Mouse (Mus musculus) kidney, embryonic 14.5 days (tissue): ENCODE results near the gene Pyroxd2. TPM values are rescaled to one million over a fixed set of nuclear protein-coding genes. Genes with fewer than 3 reads are reported as not detected.
A peak's percentile ranks its signal among the peaks of the same experiment; 100 is the strongest.

Experiments
- ATAC-seq: fragments of 200-750 bp; cut with Nextera tagmentation; 2 replicates; pipeline ENCODE4 v1.8.0; 2017; ENCODE audit warnings: moderate number of reproducible peaks, mild to moderate bottlenecking, moderate TSS enrichment, moderate library complexity; ENCODE audit not compliant: low FRiP score, low TSS enrichment
- H3K27ac ChIP-seq: fragments of 300-500 bp; sonication (generic); 2 replicates; pipeline ENCODE4 v1.5.1; 2014; ENCODE audit warnings: low read depth, mild to moderate bottlenecking, low read length, moderate library complexity, mixed read lengths
- H3K27me3 ChIP-seq: fragments of 300-500 bp; sonication (generic); 2 replicates; pipeline ENCODE4 v1.6.1; 2014; ENCODE audit warnings: mild to moderate bottlenecking, low read length; ENCODE audit not compliant: control insufficient read depth, insufficient read depth
- H3K36me3 ChIP-seq: fragments of 300-500 bp; sonication (generic); 2 replicates; pipeline ENCODE4 v1.6.1; 2014; ENCODE audit warnings: low read length, mixed read lengths; ENCODE audit not compliant: control insufficient read depth, insufficient read depth
- H3K4me1 ChIP-seq: fragments of 300-500 bp; sonication (generic); 2 replicates; pipeline ENCODE4 v1.6.1; 2014; ENCODE audit warnings: low read length, mixed read lengths; ENCODE audit not compliant: control insufficient read depth, insufficient read depth
- H3K4me2 ChIP-seq: fragments of 300-500 bp; sonication (generic); replicated peaks from 2 replicates; pipeline ENCODE4 v1.6.1; 2014; ENCODE audit warnings: low read depth, mild to moderate bottlenecking, low read length
- H3K4me3 ChIP-seq: fragments of 300-500 bp; sonication (generic); 2 replicates; pipeline ENCODE4 v1.5.1; 2014; ENCODE audit warnings: mild to moderate bottlenecking, low read length
- H3K9ac ChIP-seq: fragments of 300-500 bp; sonication (generic); 2 replicates; pipeline ENCODE4 v1.6.1; 2014; ENCODE audit warnings: low read depth, mild to moderate bottlenecking, low read length, moderate library complexity
- H3K9me3 ChIP-seq: fragments of 300-500 bp; sonication (generic); 2 replicates; pipeline ENCODE4 v1.6.1; 2016; ENCODE audit warnings: low read length; ENCODE audit not compliant: control insufficient read depth
- WGBS: fragments of 180-500 bp; shearing (Covaris S2); extraction: QIAGEN DNeasy Blood & Tissue Kit; methylation state at CpG from one replicate; pipeline ENCODE4 v1.1.7; 2014; 5-methylcytosine and 5-hydroxymethylcytosine counted together
- polyA plus RNA-seq: library from polyadenylated mRNA; unstranded; fragments of >200 nt; fragmentation: Nextera tagmentation; extraction: Ambion mirVana; gene quantifications from 2 replicates; pipeline ENCODE4 v1.2.1, GENCODE M21; 2014

Gene Pyroxd2
- polyA plus RNA-seq, 1 experiment from 2014 or later: 3.0 TPM

DNA sequence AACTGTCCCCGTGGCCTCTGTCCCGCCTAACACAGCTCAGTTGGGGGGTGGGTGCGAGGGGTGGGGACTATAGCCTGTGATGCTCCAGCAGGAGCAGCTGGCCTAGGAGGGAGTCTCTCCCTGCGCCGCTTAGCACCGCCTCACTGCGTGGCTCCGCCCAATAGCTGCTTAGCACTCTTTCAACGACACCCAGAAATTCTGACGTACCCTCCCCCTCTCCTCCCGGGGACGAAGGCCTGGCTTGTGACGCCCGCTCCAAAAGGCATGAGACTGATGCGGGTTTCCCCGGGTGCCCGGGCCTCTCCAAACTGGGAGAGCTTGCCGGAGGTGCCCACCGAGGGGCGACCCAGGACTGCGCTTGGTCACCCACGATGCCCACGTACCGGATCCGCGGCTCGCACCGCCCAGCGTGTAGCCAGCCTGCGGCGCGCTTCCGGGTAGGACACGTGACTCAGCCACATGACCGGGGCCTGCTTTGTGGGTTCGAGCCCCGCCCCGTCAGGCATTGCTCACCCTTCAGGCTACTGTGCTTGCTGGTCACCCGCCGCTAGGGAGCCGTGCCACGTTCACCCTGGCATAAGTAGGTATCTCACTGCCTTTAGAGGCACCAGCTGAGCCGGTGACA, 27.1 kb upstream of the Pyroxd2 start, which contains the start of gene Hps1:
Gene Hps1, minus strand, starts transcription at position 448 of the 625 bp plus-strand sequence.
- ATAC-seq: peak; percentile 98
- WGBS: under 1% methylated on average over 41 of the region's 43 CpGs
- H3K27me3 ChIP-seq: no peaks in the 10 kb centered on the region
- H3K27ac ChIP-seq: peak within 1 kb of the TSS; percentile 55
- H3K4me1 ChIP-seq: 0 out of 2 replicates have a peak, but pooled peaks cover 4% of the 10 kb centered on the region
- H3K9me3 ChIP-seq: no peaks in the 10 kb centered on the region
- peak within 1 kb of the TSS; percentile 47 for H3K9ac ChIP-seq
- peak within 1 kb of the TSS; percentile 45 for H3K4me3 ChIP-seq
- peak within 1 kb of the TSS; percentile 75 for H3K4me2 ChIP-seq
- H3K36me3 ChIP-seq: no peaks in the 10 kb centered on the region

DNA sequence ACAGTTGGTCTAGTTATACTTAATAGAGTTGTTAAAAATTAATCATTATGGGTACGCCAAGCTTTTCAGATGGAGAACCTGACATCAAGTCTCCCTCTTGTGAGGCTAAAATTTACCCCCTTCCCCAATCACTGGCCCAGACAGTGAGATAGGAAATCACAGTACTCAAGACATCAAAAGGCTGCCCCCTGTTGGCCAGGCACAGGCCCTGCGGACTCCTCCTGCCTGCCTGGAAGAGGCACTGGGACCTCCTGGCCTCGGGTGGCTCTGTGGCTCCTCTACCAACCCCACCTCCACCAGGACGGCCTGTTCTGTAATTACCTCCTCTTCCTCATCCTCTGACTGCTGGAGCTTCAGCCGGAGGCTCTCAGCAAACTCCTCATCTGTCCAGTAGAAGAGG, 25.2 kb upstream of the Pyroxd2 start:
- Histone ChIP-seq H3K4me2 (no peak overlapping the region), H3K9ac (no peak overlapping the region)

DNA sequence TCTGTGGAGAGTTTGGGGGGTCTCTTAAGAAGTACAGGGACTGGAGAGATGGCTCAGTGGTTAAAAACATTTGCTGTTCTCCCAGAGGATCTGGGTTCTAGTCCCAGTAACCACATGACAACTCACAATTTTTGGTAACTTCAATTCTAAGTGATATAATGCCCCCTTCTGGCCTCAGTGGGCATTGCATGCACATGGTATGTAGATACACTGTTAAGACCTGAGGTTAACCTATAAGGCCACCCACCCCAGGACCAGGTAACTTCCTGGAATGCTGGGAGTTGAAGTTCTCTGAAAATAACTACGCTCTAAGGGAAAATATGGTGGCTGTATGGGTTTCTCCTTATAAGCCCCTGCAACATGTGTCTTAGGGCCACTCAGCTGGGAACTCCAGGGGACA, 24.2 kb upstream of the Pyroxd2 start:
- Histone ChIP-seq H3K4me3 (no peak overlapping the region), H3K4me2 (no peak overlapping the region), H3K36me3 (no peaks in the 10 kb centered on the region), H3K9ac (no peak overlapping the region), H3K27me3 (no peaks in the 10 kb centered on the region), H3K9me3 (no peaks in the 10 kb centered on the region), H3K4me1 (0 out of 2 replicates have a peak, but pooled peaks cover 4% of the 10 kb centered on the region), H3K27ac (no peak overlapping the region)
- ATAC-seq: no peak
- 97% methylated on average over 1 of the region's 1 CpGs for WGBS

More for the DNA sequence above, 25.2 kb upstream of the Pyroxd2 start:
- Histone ChIP-seq H3K27me3 (no peaks in the 10 kb centered on the region), H3K9me3 (no peaks in the 10 kb centered on the region), H3K4me3 (no peak overlapping the region), H3K36me3 (no peaks in the 10 kb centered on the region), H3K4me1 (0 out of 2 replicates have a peak, but pooled peaks cover 4% of the 10 kb centered on the region), H3K27ac (no peak overlapping the region)
- ATAC-seq: no peak
- 72% methylated on average over 5 of the region's 5 CpGs for WGBS

DNA sequence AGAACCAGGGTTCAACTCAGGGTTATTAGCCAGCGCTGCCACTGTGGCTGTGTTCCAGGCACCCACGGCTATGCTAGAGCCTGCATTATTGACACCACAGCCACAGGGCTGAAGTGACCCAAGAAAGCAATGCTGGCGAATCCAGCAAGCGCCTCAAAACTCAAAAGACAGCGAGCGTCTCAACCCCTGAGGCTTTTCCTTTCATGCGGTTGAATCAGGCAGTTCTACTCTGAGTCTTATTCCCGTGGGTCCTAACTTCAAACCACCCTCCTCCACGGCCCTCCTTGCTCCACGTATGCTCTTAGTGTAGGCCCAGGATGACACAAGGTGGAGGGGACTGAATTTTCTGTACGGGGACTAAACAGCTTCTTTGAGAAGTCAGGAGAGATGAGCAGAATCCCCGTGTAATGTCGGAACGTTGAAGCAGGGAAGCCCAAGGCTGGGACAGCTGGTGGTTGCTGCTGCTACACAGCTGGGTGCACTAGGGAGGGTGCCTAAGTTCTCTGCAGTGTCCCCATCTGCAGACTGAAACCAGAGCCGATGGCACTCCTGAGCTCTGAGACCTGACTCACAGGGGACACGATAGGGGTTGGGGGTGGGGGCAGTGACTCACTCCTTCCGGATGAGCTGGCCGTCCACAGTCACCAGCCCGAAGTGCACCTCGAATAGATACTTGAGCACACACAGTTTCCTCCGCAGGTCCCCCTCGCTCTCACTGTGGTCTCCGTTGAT, 17.7 kb upstream of the Pyroxd2 start:
- 74% methylated on average over 23 of the region's 23 CpGs for WGBS
- 0 out of 2 replicates have a peak, but pooled peaks cover 6% of the 10 kb centered on the region for H3K4me1 ChIP-seq
- no peaks in the 10 kb centered on the region for H3K36me3 ChIP-seq
- H3K27ac ChIP-seq: no peak overlapping the region
- ATAC-seq: 0 out of 2 replicates have a peak, but pooled peaks have one; percentile 61
- no peaks in the 10 kb centered on the region for H3K27me3 ChIP-seq
- H3K9me3 ChIP-seq: no peaks in the 10 kb centered on the region
- no peak overlapping the region for H3K4me2 ChIP-seq
- no peak overlapping the region for H3K4me3 ChIP-seq
- no peak overlapping the region for H3K9ac ChIP-seq

DNA sequence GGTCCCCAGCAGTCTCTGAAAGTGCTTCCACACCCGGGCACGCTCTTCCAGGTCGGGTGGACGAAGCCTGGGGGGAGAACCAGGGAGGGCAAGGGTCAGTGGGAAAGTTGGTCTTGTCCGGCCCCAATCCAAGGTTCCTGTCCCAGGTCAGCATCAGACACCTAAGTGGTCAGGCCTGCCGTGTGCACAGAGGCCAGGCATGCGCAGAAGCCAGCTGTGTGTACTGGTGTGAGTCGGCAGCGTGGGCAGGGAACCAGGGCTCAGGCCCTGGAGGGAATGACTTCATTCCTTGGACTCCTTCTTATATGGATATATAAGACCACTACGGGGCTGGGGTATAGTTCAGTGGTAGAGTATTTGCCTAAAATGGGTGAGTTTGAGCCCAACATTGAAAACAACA, 17.1 kb upstream of the Pyroxd2 start:
- H3K9ac ChIP-seq: no peak overlapping the region
- H3K4me1 ChIP-seq: peaks cover 9% of the 10 kb centered on the region; the same call in 1 of the 2 replicates
- H3K36me3 ChIP-seq: no peaks in the 10 kb centered on the region
- H3K27ac ChIP-seq: no peak overlapping the region
- H3K4me2 ChIP-seq: no peak overlapping the region
- no peak for ATAC-seq
- H3K4me3 ChIP-seq: no peak overlapping the region
- no peaks in the 10 kb centered on the region for H3K9me3 ChIP-seq
- no peaks in the 10 kb centered on the region for H3K27me3 ChIP-seq
- WGBS: 82% methylated on average over 10 of the region's 10 CpGs

DNA sequence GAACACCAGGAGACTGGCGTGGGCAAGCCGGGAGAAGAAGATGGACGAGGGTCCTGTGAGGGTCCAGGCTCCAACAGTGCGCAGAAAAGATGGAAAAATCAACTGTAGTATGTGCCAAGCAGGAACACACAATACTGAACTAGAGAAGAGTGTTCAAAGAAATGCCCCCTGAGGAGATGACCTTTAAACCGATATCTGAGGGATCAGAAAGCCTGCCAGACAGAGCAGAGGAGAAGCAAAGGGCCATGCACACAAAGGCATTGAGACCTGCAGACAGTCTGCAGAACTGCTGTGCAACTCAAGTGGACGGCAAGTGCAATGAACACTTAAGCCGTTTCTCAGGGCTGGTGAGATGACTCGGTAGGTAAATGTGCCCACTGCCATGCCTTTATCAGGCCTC, 14.8 kb upstream of the Pyroxd2 start:
- no peak for ATAC-seq
- WGBS: 76% methylated on average over 8 of the region's 8 CpGs
- no peak overlapping the region for H3K27ac ChIP-seq
- no peaks in the 10 kb centered on the region for H3K9me3 ChIP-seq
- peaks cover 14% of the 10 kb centered on the region; the same call in 1 of the 2 replicates for H3K4me1 ChIP-seq
- H3K9ac ChIP-seq: no peak overlapping the region
- no peak overlapping the region for H3K4me3 ChIP-seq
- no peaks in the 10 kb centered on the region for H3K27me3 ChIP-seq
- H3K4me2 ChIP-seq: no peak overlapping the region
- no peaks in the 10 kb centered on the region for H3K36me3 ChIP-seq

DNA sequence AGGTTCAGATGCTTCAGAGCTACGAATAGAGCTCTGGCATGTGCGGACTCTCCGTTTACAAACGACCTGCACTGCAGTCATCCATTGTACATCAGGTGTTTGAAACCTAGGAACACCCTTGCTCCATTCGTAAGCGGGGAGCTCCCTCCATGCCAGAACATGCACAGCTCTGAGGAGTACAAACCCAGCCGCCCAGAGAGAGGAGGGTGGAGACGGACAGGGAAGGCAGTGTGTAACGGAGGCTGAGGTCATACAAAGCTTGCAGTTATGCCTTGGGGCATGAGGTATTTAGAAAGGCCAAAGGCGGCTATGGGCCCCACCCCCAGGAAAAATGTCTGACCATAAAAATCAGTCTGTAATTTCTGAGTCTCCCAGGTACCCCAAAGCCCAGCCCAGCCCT, 11.8 kb upstream of the Pyroxd2 start:
- Histone ChIP-seq H3K4me3 (no peak overlapping the region), H3K4me1 (peaks cover 20% of the 10 kb centered on the region), H3K27ac (no peak overlapping the region), H3K9me3 (no peaks in the 10 kb centered on the region), H3K4me2 (no peak overlapping the region), H3K27me3 (no peaks in the 10 kb centered on the region), H3K9ac (no peak overlapping the region), H3K36me3 (no peaks in the 10 kb centered on the region)
- 61% methylated on average over 10 of the region's 10 CpGs for WGBS
- no peak for ATAC-seq

DNA sequence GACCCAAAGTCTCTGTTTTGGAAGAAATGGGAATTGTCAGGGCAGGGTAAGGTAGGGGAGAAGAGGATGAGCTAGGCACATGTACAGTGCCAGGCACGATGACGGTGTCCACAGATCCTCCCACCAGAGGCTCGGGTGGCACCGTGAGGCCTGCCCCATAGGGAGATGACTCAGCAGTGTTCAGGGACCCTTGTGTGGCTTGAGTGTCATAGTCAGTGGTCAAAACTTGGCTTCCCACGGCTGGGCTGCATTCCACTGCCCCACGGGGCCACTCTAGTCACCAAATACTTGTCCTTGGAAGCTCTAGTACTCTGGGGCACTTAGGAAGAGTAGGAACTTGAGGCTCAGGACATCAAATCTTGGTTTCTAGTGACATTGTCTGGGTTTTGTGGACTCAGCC, 4.1 kb upstream of the Pyroxd2 start:
- Histone ChIP-seq H3K27ac (no peak overlapping the region), H3K27me3 (no peaks in the 10 kb centered on the region), H3K36me3 (no peaks in the 10 kb centered on the region), H3K4me1 (peaks cover 34% of the 10 kb centered on the region), H3K4me2 (no peak overlapping the region), H3K9me3 (no peaks in the 10 kb centered on the region), H3K9ac (no peak overlapping the region), H3K4me3 (no peak overlapping the region)
- no peak for ATAC-seq
- WGBS: 73% methylated on average over 6 of the region's 6 CpGs
